Mouse (Mus musculus) leukemia stem cell, adult 10-12 weeks (primary cell): ENCODE measurements around the gene Plcb4. TPM values are rescaled to one million over a fixed set of nuclear protein-coding genes. Genes with fewer than 3 reads are reported as not detected.

Experiments
- polyA plus RNA-seq: library from polyadenylated mRNA; stranded (reverse); fragments of >175 nt; gene quantifications from 2 replicates; pipeline ENCODE4 v1.2.3, GENCODE M21; 2012; ENCODE audit warnings: low replicate concordance

The Plcb4 gene
- polyA plus RNA-seq = 1.2 TPM in 1 of 2 replicates, not detected in the other

GRCm38 (mm10) chr2:135658486-135659390, at the start of gene Plcb4:
Plcb4 (plus strand) TSS chr2:135659011.

GRCm38 (mm10) chr2:136051688-136052289, 393.0 kb downstream of the Plcb4 start, which contains the start of gene Lamp5:
Lamp5 (plus strand) TSS chr2:136052239.

